Mouse (Mus musculus) MN1 (cell line): ENCODE measurements around the gene Vezf1.

Experiments
- DNase-seq: peaks from one replicate; pipeline ENCODE4 v3.0.0-alpha.2; 2016; ENCODE audit warnings: low spot score

Vezf1 gene

GRCm38 (mm10) chr11:88126306-88126793 is 58.3 kb downstream of the Vezf1 start:
- DNase-seq = peak; percentile 71

- no peak for DNase-seq
These were observed 60.4 kb downstream of the Vezf1 start for GRCm38 (mm10) chr11:88128461-88128860.

GRCm38 (mm10) chr11:88129281-88129680 is 61.2 kb downstream of the Vezf1 start:
- no peak for DNase-seq

- no peak for DNase-seq
These were observed 61.9 kb downstream of the Vezf1 start for GRCm38 (mm10) chr11:88129935-88130334.

GRCm38 (mm10) chr11:88131847-88132246 is 63.8 kb downstream of the Vezf1 start:
- no peak for DNase-seq
